Mouse (Mus musculus): Measurements from ENCODE around the gene Syna.

The Syna gene

GRCm38 (mm10) chr5:134560071-134560449 is at the start of gene Syna:
Gene Syna (minus strand): TSS chr5:134560171.
- DNase-seq (ENCODE audit: low spot score in 2 of 2) = no peak

GRCm38 (mm10) chr5:134607121-134607520 is 47.1 kb upstream of the Syna start:
- DNase-seq (ENCODE audit: low spot score in 2 of 2) = peak; percentile 76

GRCm38 (mm10) chr5:134606314-134606713 is 46.3 kb upstream of the Syna start:
- peak in 1 of 2 experiments; percentile 31 for DNase-seq (ENCODE audit: low spot score in 2 of 2)

GRCm38 (mm10) chr5:134604376-134604775 is 44.4 kb upstream of the Syna start:
- no peak for DNase-seq (ENCODE audit: low spot score in 2 of 2)

- DNase-seq (ENCODE audit: low spot score in 2 of 2) = no peak
Measured at GRCm38 (mm10) chr5:134597711-134598110, 37.7 kb upstream of the Syna start.

- peak; percentile 29 to 48 for DNase-seq (ENCODE audit: low spot score in 2 of 2)
Measured at GRCm38 (mm10) chr5:134593093-134593492, 33.1 kb upstream of the Syna start.

- DNase-seq (ENCODE audit: low spot score in 2 of 2) = no peak
Measured at GRCm38 (mm10) chr5:134592026-134592581, 32.1 kb upstream of the Syna start.

GRCm38 (mm10) chr5:134589900-134590299 is 29.9 kb upstream of the Syna start:
- DNase-seq (ENCODE audit: low spot score in 2 of 2) = no peak

GRCm38 (mm10) chr5:134584798-134585197 is 24.8 kb upstream of the Syna start:
- peak; percentile 44 to 45 for DNase-seq (ENCODE audit: low spot score in 2 of 2)

GRCm38 (mm10) chr5:134583884-134584213 is 23.9 kb upstream of the Syna start:
- peak; percentile 54 to 61 for DNase-seq (ENCODE audit: low spot score in 2 of 2)

- no peak for DNase-seq (ENCODE audit: low spot score in 2 of 2)
Measured at GRCm38 (mm10) chr5:134583006-134583883, 23.3 kb upstream of the Syna start.

- DNase-seq (ENCODE audit: low spot score in 2 of 2) = peak; percentile 95 to 98
Measured at GRCm38 (mm10) chr5:134582221-134582907, 22.4 kb upstream of the Syna start.

- DNase-seq (ENCODE audit: low spot score in 2 of 2) = no peak
Measured at GRCm38 (mm10) chr5:134581146-134581545, 21.2 kb upstream of the Syna start, which contains the start of gene Rfc2. Gene Rfc2 (plus strand): TSS chr5:134581366.

- DNase-seq (ENCODE audit: low spot score in 2 of 2) = no peak
Measured at GRCm38 (mm10) chr5:134579135-134579534, 19.2 kb upstream of the Syna start.

- no peak for DNase-seq (ENCODE audit: low spot score in 2 of 2)
Measured at GRCm38 (mm10) chr5:134577534-134577933, 17.6 kb upstream of the Syna start.

GRCm38 (mm10) chr5:134576517-134577220 is 16.7 kb upstream of the Syna start:
- no peak for DNase-seq (ENCODE audit: low spot score in 2 of 2)

- no peak for DNase-seq (ENCODE audit: low spot score in 2 of 2)
Measured at GRCm38 (mm10) chr5:134575833-134576232, 15.9 kb upstream of the Syna start.

- no peak for DNase-seq (ENCODE audit: low spot score in 2 of 2)
Measured at GRCm38 (mm10) chr5:134572508-134573214, 12.7 kb upstream of the Syna start.

GRCm38 (mm10) chr5:134571730-134572507 is 11.9 kb upstream of the Syna start:
- peak; percentile 53 to 61 for DNase-seq (ENCODE audit: low spot score in 2 of 2)

GRCm38 (mm10) chr5:134568964-134569491 is 9.1 kb upstream of the Syna start:
- DNase-seq (ENCODE audit: low spot score in 2 of 2) = no peak
